Mouse (Mus musculus) cerebellum, adult 2 months (tissue): ENCODE data around the gene Syne1. TPM values are rescaled to one million over a fixed set of nuclear protein-coding genes. Genes with fewer than 3 reads are reported as not detected.

ENCODE experiments used
- DNase-seq, 2 experiments: peaks; one replicate each; pipeline ENCODE4 v3.0.0; 2021
- H3K27ac ChIP-seq: fragments of 200-500 bp; 2 replicates; pipeline ENCODE4 v1.5.1; 2012; ENCODE audit warnings: low read length, control low read depth, inconsistent platforms; ENCODE audit not compliant: insufficient read depth
- H3K27me3 ChIP-seq: fragments of 200-500 bp; 2 replicates; pipeline ENCODE4 v1.6.1; 2012; ENCODE audit warnings: inconsistent platforms, mild to moderate bottlenecking, low read length, moderate library complexity; ENCODE audit not compliant: control insufficient read depth, insufficient read depth
- H3K4me1 ChIP-seq: fragments of 200-500 bp; 2 replicates; pipeline ENCODE4 v1.6.1; 2011; ENCODE audit warnings: low read length; ENCODE audit not compliant: control insufficient read depth, insufficient read depth
- H3K4me3 ChIP-seq: fragments of 200-500 bp; replicated peaks from 2 replicates; pipeline ENCODE3; 2011; ENCODE audit warnings: mild to moderate bottlenecking, low read depth, low read length, control low read depth; ENCODE audit not compliant: insufficient read depth
- CTCF ChIP-seq: fragments of 200-500 bp; IDR thresholded peaks from 2 replicates; pipeline ENCODE4 v1.5.1; 2011; ENCODE audit warnings: low read depth, mild to moderate bottlenecking, control low read depth, low read length, moderate library complexity, borderline replicate concordance; ENCODE audit not compliant: insufficient read depth
- POLR2A ChIP-seq: fragments of 200-500 bp; IDR thresholded peaks from 2 replicates; pipeline ENCODE4 v1.6.1; 2011; ENCODE audit warnings: low read length, control low read depth, borderline replicate concordance; ENCODE audit not compliant: insufficient read depth
- WGBS: fragments of 180-500 bp; shearing (Covaris S2); methylation state at CpG from one replicate; pipeline ENCODE4 v1.1.7; 2018; 5-methylcytosine and 5-hydroxymethylcytosine counted together
- polyA plus RNA-seq: library from polyadenylated mRNA; depleted of rRNA; stranded (reverse); fragments of >200 nt; gene quantifications from 2 replicates; pipeline ENCODE4 v1.2.3, GENCODE M21; 2012

Gene Syne1
- polyA plus RNA-seq, 1 experiment: 295 TPM

DNA sequence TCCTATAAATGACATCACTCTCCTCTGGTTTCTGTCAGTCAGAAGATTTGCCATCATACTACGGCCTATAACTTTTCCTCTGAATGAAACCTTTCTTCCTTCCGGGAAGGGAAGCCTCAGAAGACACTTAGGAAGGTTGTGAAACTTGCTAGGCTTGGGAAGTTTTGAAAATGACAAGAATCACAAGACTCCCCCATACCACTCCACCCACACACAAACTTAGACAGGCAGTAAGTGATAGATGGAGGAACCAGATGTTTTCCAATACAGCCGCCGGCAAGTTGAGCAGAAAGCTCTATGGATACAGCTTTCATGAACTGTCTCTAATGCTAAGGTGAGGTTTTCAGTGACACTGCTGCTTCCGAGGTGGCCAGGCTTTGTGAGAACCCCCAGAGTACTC lies 275.5 kb downstream of the Syne1 start:
- 93% methylated on average over 5 of the region's 5 CpGs for WGBS
- TF ChIP-seq CTCF (no peak), POLR2A (no peak)
- DNase-seq: no peak
- H3K4me3 ChIP-seq: no peak overlapping the region
- no peaks in the 10 kb centered on the region for H3K4me1 ChIP-seq
- H3K27ac ChIP-seq: no peak overlapping the region
- H3K27me3 ChIP-seq: no peaks in the 10 kb centered on the region

DNA sequence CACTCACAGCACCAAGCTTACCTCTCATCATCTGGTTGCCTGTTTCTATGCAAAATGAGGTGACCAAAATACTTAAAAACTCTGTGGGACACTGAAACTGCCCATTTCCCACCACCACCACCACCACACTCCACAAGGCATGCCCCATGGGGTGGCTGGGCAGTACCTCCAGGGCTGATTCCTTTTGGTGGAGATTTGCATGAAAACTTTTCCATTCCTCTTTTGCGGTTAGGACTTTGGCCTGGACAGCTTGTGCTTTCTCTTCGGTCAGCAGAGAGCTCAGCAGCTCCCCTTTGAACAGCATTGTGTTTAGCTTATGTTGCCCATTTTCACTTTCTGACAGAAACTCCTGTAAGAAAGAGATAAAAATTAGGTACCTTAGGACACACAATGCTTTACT lies 280.6 kb downstream of the Syne1 start:
- Histone ChIP-seq H3K27ac (no peak overlapping the region), H3K27me3 (no peaks in the 10 kb centered on the region), H3K4me1 (no peaks in the 10 kb centered on the region), H3K4me3 (no peak overlapping the region)
- TF ChIP-seq CTCF (no peak), POLR2A (no peak)
- 84% methylated on average over 2 of the region's 2 CpGs for WGBS
- DNase-seq: no peak

DNA sequence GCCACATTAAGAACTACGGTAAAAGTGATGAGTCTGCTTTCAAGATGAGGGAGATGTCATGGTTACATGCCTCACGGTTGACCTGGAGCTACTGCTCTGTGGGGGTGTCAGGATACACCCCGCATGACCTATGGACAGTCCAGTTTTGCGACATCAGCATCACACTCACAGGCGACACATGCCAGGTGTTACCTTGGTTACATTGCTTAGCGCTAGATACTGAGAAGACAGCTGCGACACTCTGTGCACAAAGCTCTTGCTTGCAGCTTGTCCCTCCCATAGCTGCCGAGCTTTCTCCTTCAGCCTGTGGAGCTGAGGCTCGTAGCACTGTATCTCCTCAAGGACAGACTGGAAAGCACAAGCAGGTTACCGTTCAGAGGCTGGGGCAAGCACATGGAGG lies 286.9 kb downstream of the Syne1 start:
- peak in 1 of 2 experiments; percentile 33 for DNase-seq
- Histone ChIP-seq H3K27ac (no peak overlapping the region), H3K4me1 (peaks cover 10% of the 10 kb centered on the region), H3K4me3 (no peak overlapping the region), H3K27me3 (no peaks in the 10 kb centered on the region)
- TF ChIP-seq CTCF (no peak), POLR2A (no peak)
- WGBS: 35% methylated on average over 10 of the region's 10 CpGs

DNA sequence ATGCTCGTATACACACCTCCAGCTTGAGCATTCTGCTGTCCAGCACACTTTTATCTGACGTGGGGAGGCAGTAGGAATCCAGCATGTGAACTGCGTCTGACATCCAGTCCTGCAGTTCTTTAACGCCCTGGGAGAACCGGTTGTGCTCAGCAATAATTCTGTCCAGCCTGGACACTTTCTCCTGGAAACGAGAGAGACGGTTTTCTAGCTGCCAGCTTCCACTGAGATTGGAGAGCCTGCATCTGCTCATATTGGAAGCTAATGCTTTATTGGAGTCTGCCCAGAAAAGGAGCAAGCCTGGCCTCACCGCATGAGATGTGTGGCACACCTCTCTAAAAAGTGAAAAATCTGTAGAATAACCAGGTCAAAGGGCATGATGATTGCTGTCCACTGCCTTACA lies 288.6 kb downstream of the Syne1 start:
- WGBS: 8% methylated on average over 8 of the region's 8 CpGs
- TF ChIP-seq CTCF (no peak), POLR2A (no peak)
- Histone ChIP-seq H3K27ac (peak overlapping the region; percentile 66; the same call in 1 of the 2 replicates), H3K4me1 (peaks cover 10% of the 10 kb centered on the region), H3K27me3 (no peaks in the 10 kb centered on the region), H3K4me3 (no peak overlapping the region)
- DNase-seq: peak; percentile 66 to 85

DNA sequence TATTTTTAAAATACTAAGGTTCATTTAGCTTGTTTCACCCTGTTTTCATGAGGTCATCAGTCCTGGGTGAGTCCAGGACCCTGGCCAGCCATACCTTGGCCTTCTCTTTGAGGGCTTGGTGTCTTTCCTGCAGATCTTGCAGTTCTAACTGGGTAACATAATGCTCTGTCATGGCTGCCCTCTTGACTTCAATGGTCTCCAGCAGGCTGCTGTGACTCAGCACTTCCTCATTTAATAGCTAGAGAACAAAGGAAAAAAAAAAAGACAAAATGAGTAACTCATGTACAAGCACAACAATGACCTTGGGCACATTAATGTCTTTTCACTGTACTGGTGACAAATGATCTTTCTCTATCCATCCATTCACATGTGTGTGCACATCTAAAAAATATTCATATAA lies 294.6 kb downstream of the Syne1 start:
- no peak for DNase-seq

DNA sequence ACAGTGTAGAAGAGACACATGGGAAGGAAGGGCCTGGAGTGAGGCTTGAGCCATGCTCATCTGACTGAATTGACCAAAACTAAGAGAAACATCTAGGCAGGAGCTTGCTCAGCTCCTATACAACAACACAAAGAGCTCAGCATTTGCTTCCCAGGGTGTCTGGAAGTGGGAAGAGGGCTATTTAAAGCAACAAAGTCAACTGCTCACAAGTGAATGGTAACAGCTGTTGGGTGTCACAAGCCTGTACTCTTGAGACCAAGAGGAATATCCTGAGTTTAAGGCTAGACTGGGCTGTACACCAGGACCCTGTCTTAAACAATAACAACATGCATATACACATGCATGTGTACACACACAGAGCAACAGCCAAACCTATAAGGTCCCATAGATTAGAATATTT lies 297.5 kb downstream of the Syne1 start:
- Histone ChIP-seq H3K27ac (no peak overlapping the region), H3K4me3 (no peak overlapping the region), H3K4me1 (0 out of 2 replicates have a peak, but pooled peaks cover 4% of the 10 kb centered on the region), H3K27me3 (no peaks in the 10 kb centered on the region)
- TF ChIP-seq CTCF (no peak), POLR2A (no peak)
- no peak for DNase-seq

More for the DNA sequence above, 294.6 kb downstream of the Syne1 start:
- Histone ChIP-seq H3K27me3 (no peaks in the 10 kb centered on the region), H3K27ac (no peak overlapping the region), H3K4me3 (no peak overlapping the region), H3K4me1 (peaks cover 5% of the 10 kb centered on the region)
- no peak for TF ChIP-seq POLR2A
- no peak for TF ChIP-seq CTCF

DNA sequence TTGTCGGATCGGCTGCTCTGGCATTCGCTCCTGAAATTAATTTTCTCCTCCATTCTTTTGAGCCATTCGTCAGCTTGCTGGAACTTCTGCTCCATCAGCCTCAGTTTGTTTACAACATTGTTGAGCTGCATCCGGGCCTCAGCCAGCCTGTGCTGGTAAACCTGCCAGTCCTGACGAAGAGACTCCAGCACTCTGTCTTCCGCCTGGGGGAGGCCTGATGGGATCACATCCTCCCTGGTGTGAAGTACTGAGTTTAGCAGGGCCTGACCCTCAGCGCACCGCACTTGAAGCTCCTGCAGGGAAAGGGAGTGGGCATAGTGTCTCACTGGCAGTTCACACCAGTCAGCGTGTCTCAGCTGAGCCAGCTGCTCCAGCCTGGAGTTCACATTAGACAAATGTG lies 300.6 kb downstream of the Syne1 start:
- DNase-seq: peak in 1 of 2 experiments; percentile 29
- WGBS: 20% methylated on average over 10 of the region's 10 CpGs

DNA sequence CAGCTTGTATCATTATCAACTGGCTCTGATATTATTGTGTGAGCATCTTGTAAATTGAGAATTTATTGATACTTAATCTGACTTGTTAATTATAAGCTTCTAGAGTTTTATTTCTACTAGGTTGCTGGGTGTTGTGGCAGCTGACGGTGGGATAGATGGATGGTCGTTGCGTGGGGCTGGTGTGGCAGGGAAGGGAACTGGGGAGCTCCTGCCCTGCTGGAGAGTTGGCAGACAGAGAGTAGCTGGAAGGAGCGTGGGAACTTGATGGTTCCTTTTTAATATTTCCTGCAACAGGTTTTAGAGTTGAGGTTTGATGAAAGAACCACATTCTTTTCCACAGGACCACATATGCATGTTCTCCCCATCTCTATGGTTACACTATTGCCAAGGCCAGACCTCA lies 311.6 kb downstream of the Syne1 start:
- WGBS: 37% methylated on average over 4 of the region's 4 CpGs
- TF ChIP-seq CTCF: no peak
- no peak for TF ChIP-seq POLR2A
- no peak for DNase-seq

More for the DNA sequence above, 300.6 kb downstream of the Syne1 start:
- Histone ChIP-seq H3K27me3 (no peaks in the 10 kb centered on the region), H3K4me1 (0 out of 2 replicates have a peak, but pooled peaks cover 4% of the 10 kb centered on the region), H3K4me3 (no peak overlapping the region), H3K27ac (no peak overlapping the region)
- TF ChIP-seq CTCF: no peak
- TF ChIP-seq POLR2A: no peak

DNA sequence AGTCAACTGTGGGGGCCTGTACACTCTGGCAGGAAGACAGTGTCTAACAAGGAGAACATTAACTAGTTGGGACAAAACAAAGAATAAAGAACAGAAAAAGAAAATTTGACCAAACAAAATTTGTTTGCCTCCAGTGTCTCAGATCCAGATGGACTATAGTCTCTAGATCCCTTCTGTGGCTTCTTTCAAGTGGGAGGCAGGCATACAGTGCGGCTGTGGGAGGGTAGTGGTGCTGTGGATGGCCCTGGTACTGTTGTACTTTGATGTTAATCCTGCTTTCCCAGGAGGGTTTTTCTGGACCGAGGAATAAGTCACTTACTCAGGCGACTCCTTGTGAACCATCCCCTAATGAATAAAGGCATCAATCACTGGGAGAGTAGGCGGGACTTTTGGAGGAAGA lies 314.4 kb downstream of the Syne1 start:
- Histone ChIP-seq H3K4me1 (peaks cover 9% of the 10 kb centered on the region; the same call in 1 of the 2 replicates), H3K4me3 (no peak overlapping the region), H3K27me3 (no peaks in the 10 kb centered on the region), H3K27ac (no peak overlapping the region)
- TF ChIP-seq CTCF (no peak), POLR2A (no peak)
- no peak for DNase-seq
- WGBS: 55% methylated on average over 4 of the region's 4 CpGs

More for the DNA sequence above, 311.6 kb downstream of the Syne1 start:
- H3K4me3 ChIP-seq: no peak overlapping the region
- no peak overlapping the region for H3K27ac ChIP-seq
- peaks cover 9% of the 10 kb centered on the region; the same call in 1 of the 2 replicates for H3K4me1 ChIP-seq
- H3K27me3 ChIP-seq: no peaks in the 10 kb centered on the region
